Mouse (Mus musculus): Measurements from ENCODE around the gene Ms4a3. TPM values are rescaled to one million over a fixed set of nuclear protein-coding genes. Genes with fewer than 3 reads are reported as not detected.

Ms4a3 gene
- polyA plus RNA-seq (2015; fragmentation: Nextera tagmentation; extraction: Ambion mirVana), result not detected in 2 replicates

GRCm38 (mm10) chr19:11640732-11641131 lies at the start of gene Ms4a3:
Gene Ms4a3, minus strand, starts transcription at chr19:11640851.
- no peak for ATAC-seq
- H3K27me3 ChIP-seq, result no peaks in the 10 kb centered on the region
- H3K9ac ChIP-seq (replicated peaks), result no peak within 1 kb of the TSS
- no peaks in the 10 kb centered on the region for H3K9me3 ChIP-seq
- no peak within 1 kb of the TSS for H3K4me3 ChIP-seq (replicated peaks)
- H3K36me3 ChIP-seq, result no peaks in the 10 kb centered on the region
- no peak within 1 kb of the TSS for H3K4me2 ChIP-seq (replicated peaks)
- H3K27ac ChIP-seq, result no peak within 1 kb of the TSS
- 87% methylated on average over 1 of the region's 1 CpGs for WGBS
- H3K4me1 ChIP-seq (replicated peaks), result no peaks in the 10 kb centered on the region

GRCm38 (mm10) chr19:11661562-11661961 lies 20.9 kb upstream of the Ms4a3 start:
- H3K27ac ChIP-seq, result no peak overlapping the region
- no peaks in the 10 kb centered on the region for H3K36me3 ChIP-seq
- H3K4me1 ChIP-seq (replicated peaks), result no peaks in the 10 kb centered on the region
- no peaks in the 10 kb centered on the region for H3K27me3 ChIP-seq
- H3K9me3 ChIP-seq, result no peaks in the 10 kb centered on the region
- no peak overlapping the region for H3K9ac ChIP-seq (replicated peaks)
- no peak overlapping the region for H3K4me2 ChIP-seq (replicated peaks)
- H3K4me3 ChIP-seq (replicated peaks), result no peak overlapping the region
- ATAC-seq, result no peak

DNA sequence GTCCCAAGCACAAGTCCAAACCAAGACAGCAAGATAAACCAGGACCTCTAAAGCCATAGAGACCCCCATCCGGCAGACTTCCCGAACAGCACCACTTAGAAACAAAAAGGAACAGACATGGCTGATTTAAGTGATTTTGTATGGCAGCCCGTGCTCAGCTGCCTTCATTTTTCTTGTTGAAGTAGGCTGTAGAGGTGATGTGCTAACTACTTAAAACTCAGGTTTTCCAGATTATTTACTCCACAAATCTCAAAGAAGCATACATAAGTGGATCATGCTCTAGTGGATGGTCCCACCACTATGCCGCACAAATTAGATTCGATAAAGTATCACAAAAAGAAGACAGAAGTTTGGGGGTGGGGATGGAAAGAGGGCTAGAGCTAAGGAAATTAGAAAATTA lies 19.8 kb upstream of the Ms4a3 start, which contains the start of gene Oosp2:
Oosp2 (minus strand) TSS at position 101 of the 400 bp plus-strand sequence.
- Histone ChIP-seq H3K27ac (no peak within 1 kb of the TSS), H3K4me3 (replicated peaks) (no peak within 1 kb of the TSS), H3K9me3 (no peaks in the 10 kb centered on the region), H3K9ac (replicated peaks) (no peak within 1 kb of the TSS), H3K4me2 (replicated peaks) (no peak within 1 kb of the TSS), H3K4me1 (replicated peaks) (no peaks in the 10 kb centered on the region), H3K36me3 (no peaks in the 10 kb centered on the region), H3K27me3 (no peaks in the 10 kb centered on the region)
- WGBS, result 93% methylated on average over 5 of the region's 5 CpGs
- no peak for ATAC-seq

DNA sequence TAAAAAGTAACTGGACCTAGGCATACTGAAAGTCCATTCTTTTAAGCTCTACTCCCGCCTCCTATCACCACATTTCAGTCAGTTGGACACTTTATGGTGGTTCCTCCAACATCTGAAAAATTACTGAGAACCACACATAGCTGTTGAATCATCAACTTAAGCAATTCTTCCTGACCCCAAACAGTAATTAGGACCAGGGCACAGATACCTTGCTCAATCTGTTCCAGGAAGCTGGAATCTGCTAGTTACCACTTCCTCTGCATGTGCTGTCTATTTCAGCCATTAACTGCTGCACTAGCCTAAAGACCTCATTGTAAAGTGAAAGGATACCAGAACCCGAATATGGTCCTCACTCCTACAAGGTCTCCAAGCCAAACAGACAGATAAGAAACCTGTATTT lies 18.5 kb upstream of the Ms4a3 start:
- no peaks in the 10 kb centered on the region for H3K27me3 ChIP-seq
- H3K9me3 ChIP-seq, result no peaks in the 10 kb centered on the region
- no peak for ATAC-seq
- no peak overlapping the region for H3K4me3 ChIP-seq (replicated peaks)
- WGBS, result 79% methylated on average over 2 of the region's 2 CpGs
- H3K9ac ChIP-seq (replicated peaks), result no peak overlapping the region
- no peak overlapping the region for H3K4me2 ChIP-seq (replicated peaks)
- H3K4me1 ChIP-seq (replicated peaks), result no peaks in the 10 kb centered on the region
- no peaks in the 10 kb centered on the region for H3K36me3 ChIP-seq
- H3K27ac ChIP-seq, result no peak overlapping the region

DNA sequence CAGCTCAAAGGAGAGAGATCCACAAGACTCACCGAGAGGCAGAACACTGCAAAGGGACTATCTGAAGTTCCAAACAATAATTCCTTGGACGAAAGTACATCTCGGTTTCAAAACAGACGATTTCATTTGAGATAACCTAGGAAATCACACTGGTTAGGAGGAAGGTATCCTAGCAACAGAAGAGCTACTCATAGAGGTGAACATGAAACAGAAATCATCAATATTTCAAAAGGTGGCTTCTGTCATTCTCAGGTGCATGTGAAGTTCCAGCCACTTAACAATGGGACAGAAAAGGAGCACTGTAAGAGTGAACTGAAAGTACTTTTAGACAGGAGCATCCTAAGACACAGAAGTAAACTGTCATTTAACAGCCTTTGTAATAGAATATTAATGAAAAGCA lies 8.9 kb upstream of the Ms4a3 start:
- no peaks in the 10 kb centered on the region for H3K9me3 ChIP-seq
- no peak overlapping the region for H3K4me2 ChIP-seq (replicated peaks)
- WGBS, result 78% methylated on average over 4 of the region's 4 CpGs
- no peak overlapping the region for H3K27ac ChIP-seq
- no peak overlapping the region for H3K4me3 ChIP-seq (replicated peaks)
- no peak overlapping the region for H3K9ac ChIP-seq (replicated peaks)
- H3K36me3 ChIP-seq, result no peaks in the 10 kb centered on the region
- no peaks in the 10 kb centered on the region for H3K4me1 ChIP-seq (replicated peaks)
- ATAC-seq, result no peak
- no peaks in the 10 kb centered on the region for H3K27me3 ChIP-seq

DNA sequence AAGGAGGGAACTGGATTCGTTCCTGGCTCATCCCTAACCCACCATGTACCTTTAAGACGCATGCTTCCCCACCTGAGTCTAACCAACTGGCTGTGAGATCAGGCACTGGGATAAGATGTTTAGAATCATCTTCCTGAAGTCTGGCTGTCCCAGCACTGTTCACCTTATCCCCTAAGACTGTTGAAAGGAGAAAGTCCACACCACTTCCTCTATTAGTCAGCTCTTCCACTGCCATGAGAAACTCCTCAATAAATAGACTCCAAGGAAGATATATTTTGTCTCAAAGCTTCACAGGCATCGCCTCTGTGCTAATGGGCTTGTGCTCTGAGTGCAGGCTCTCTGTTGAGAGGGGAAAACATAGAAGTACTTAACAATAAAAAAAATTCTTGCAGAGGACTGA lies 5.5 kb upstream of the Ms4a3 start:
- H3K4me1 ChIP-seq (replicated peaks), result no peaks in the 10 kb centered on the region
- H3K4me2 ChIP-seq (replicated peaks), result no peak overlapping the region
- H3K9ac ChIP-seq (replicated peaks), result no peak overlapping the region
- no peak overlapping the region for H3K4me3 ChIP-seq (replicated peaks)
- H3K9me3 ChIP-seq, result no peaks in the 10 kb centered on the region
- no peak for ATAC-seq
- no peak overlapping the region for H3K27ac ChIP-seq
- WGBS, result 83% methylated on average over 3 of the region's 3 CpGs
- H3K27me3 ChIP-seq, result no peaks in the 10 kb centered on the region
- H3K36me3 ChIP-seq, result no peaks in the 10 kb centered on the region

GRCm38 (mm10) chr19:11639038-11639437 lies 1.6 kb downstream of the Ms4a3 start:
- no peak overlapping the region for H3K4me3 ChIP-seq (replicated peaks)
- ATAC-seq, result no peak

GRCm38 (mm10) chr19:11635572-11635971 lies 5.1 kb downstream of the Ms4a3 start:
- no peak overlapping the region for H3K9ac ChIP-seq (replicated peaks)
- H3K4me3 ChIP-seq (replicated peaks), result no peak overlapping the region
- H3K27me3 ChIP-seq, result no peaks in the 10 kb centered on the region
- WGBS, result 87% methylated on average over 5 of the region's 5 CpGs
- no peak overlapping the region for H3K4me2 ChIP-seq (replicated peaks)
- no peaks in the 10 kb centered on the region for H3K36me3 ChIP-seq
- no peak overlapping the region for H3K27ac ChIP-seq
- ATAC-seq, result no peak
- H3K9me3 ChIP-seq, result no peaks in the 10 kb centered on the region
- no peaks in the 10 kb centered on the region for H3K4me1 ChIP-seq (replicated peaks)

More at GRCm38 (mm10) chr19:11639038-11639437, 1.6 kb downstream of the Ms4a3 start:
- Histone ChIP-seq H3K27ac (no peak overlapping the region), H3K9ac (replicated peaks) (no peak overlapping the region), H3K4me2 (replicated peaks) (no peak overlapping the region), H3K36me3 (no peaks in the 10 kb centered on the region), H3K27me3 (no peaks in the 10 kb centered on the region), H3K4me1 (replicated peaks) (no peaks in the 10 kb centered on the region), H3K9me3 (no peaks in the 10 kb centered on the region)
- WGBS, result 85% methylated on average over 4 of the region's 4 CpGs

GRCm38 (mm10) chr19:11634330-11634729 lies 6.3 kb downstream of the Ms4a3 start:
- H3K36me3 ChIP-seq, result no peaks in the 10 kb centered on the region
- no peaks in the 10 kb centered on the region for H3K27me3 ChIP-seq
- no peak overlapping the region for H3K27ac ChIP-seq
- H3K9me3 ChIP-seq, result no peaks in the 10 kb centered on the region
- 83% methylated on average over 2 of the region's 2 CpGs for WGBS
- no peak overlapping the region for H3K4me3 ChIP-seq (replicated peaks)
- no peak for ATAC-seq
- no peak overlapping the region for H3K4me2 ChIP-seq (replicated peaks)
- H3K4me1 ChIP-seq (replicated peaks), result no peaks in the 10 kb centered on the region
- H3K9ac ChIP-seq (replicated peaks), result no peak overlapping the region

DNA sequence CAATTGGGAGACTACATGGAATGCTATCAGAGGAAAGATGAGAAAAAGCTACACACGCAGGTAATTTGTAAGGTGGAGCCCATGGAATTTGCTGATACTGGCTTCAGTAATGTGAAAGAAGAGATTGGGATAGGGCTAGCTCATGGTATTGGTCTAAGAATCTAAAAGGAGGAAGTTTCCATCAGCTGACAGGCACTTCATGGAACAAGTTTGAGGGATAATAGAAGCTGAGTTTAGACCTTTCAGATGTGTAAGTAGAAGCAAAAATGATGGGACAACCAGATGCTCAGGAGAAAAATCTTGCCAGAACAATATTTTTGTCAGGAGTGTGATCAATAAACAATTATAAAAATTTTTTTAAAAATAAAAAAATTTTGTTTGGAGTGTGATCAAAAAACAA lies 6.9 kb downstream of the Ms4a3 start:
- H3K27ac ChIP-seq, result no peak overlapping the region
- no peak for ATAC-seq
- H3K4me3 ChIP-seq (replicated peaks), result no peak overlapping the region
- 87% methylated on average over 1 of the region's 1 CpGs for WGBS
- H3K27me3 ChIP-seq, result no peaks in the 10 kb centered on the region
- H3K9me3 ChIP-seq, result no peaks in the 10 kb centered on the region
- H3K9ac ChIP-seq (replicated peaks), result no peak overlapping the region
- no peaks in the 10 kb centered on the region for H3K36me3 ChIP-seq
- no peak overlapping the region for H3K4me2 ChIP-seq (replicated peaks)
- no peaks in the 10 kb centered on the region for H3K4me1 ChIP-seq (replicated peaks)

- Histone ChIP-seq H3K9me3 (no peaks in the 10 kb centered on the region), H3K4me3 (replicated peaks) (no peak overlapping the region), H3K27ac (no peak overlapping the region), H3K9ac (replicated peaks) (no peak overlapping the region), H3K4me2 (replicated peaks) (no peak overlapping the region), H3K27me3 (no peaks in the 10 kb centered on the region), H3K36me3 (no peaks in the 10 kb centered on the region), H3K4me1 (replicated peaks) (no peaks in the 10 kb centered on the region)
- WGBS, result 89% methylated on average over 5 of the region's 5 CpGs
- no peak for ATAC-seq
Observed at GRCm38 (mm10) chr19:11625231-11625630, 15.4 kb downstream of the Ms4a3 start.

DNA sequence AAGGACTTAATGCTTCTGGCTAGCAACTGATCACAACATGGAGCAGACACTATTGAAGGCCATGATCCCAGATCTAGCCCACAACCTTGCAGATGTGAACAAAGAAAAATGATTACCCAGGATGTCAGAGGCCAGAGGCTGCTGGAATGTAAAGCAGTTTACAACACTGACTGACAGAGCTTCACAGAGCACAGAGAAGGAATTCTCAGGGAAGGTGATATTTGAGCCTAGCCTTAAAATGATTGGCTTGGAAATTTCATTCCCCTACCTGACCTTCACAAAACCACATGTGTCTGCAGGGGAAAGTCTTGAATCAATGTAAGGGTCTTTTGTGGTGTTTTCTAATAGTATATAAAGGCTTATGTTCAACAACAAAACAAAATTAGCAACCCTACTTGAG lies 15.9 kb downstream of the Ms4a3 start:
- no peaks in the 10 kb centered on the region for H3K4me1 ChIP-seq (replicated peaks)
- H3K4me2 ChIP-seq (replicated peaks), result no peak overlapping the region
- H3K36me3 ChIP-seq, result no peaks in the 10 kb centered on the region
- no peaks in the 10 kb centered on the region for H3K27me3 ChIP-seq
- no peak overlapping the region for H3K27ac ChIP-seq
- no peak overlapping the region for H3K9ac ChIP-seq (replicated peaks)
- ATAC-seq, result no peak
- H3K4me3 ChIP-seq (replicated peaks), result no peak overlapping the region
- no peaks in the 10 kb centered on the region for H3K9me3 ChIP-seq

DNA sequence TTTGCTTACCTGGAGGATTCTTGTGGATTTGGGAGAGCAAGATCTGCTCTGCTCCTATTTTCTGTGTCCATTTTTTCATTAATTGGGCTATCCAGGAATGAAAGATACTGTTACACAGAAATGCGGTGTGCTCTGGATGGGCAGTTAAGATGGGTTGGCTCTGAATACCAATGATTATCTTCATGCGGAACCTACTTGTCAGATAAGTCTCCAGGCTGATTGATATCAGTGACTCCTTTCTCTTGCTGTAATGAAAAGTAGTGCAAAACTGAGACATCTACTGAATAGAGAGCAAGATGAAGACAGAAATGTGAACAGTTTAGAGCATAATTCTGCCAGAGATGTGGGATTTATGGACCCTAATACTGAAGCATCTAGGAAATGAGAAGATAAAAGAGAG lies 17.1 kb downstream of the Ms4a3 start, which contains the start of gene Ms4a2:
Ms4a2 (minus strand) TSS at position 169 of the 400 bp plus-strand sequence.
- no peak for ATAC-seq
- Histone ChIP-seq H3K27ac (no peak within 1 kb of the TSS), H3K9ac (replicated peaks) (no peak within 1 kb of the TSS), H3K9me3 (no peaks in the 10 kb centered on the region), H3K4me2 (replicated peaks) (no peak within 1 kb of the TSS), H3K36me3 (no peaks in the 10 kb centered on the region), H3K27me3 (no peaks in the 10 kb centered on the region), H3K4me3 (replicated peaks) (no peak within 1 kb of the TSS), H3K4me1 (replicated peaks) (no peaks in the 10 kb centered on the region)
- WGBS, result 89% methylated on average over 2 of the region's 2 CpGs
